Mouse (Mus musculus) hindbrain, embryonic 10.5 days (tissue): ENCODE data around the gene Glis3. TPM values are rescaled to one million over a fixed set of nuclear protein-coding genes. Genes with fewer than 3 reads are reported as not detected.
A peak's percentile ranks its signal among the peaks of the same experiment; 100 is the strongest.

Experiments
- DNase-seq: peaks from one replicate; pipeline ENCODE4 v3.0.0-alpha.2; 2017; ENCODE audit warnings: low spot score
- H3K27ac ChIP-seq: fragments of 300-500 bp; sonication (generic); 2 replicates; pipeline ENCODE4 v1.5.1; 2016; ENCODE audit warnings: mild to moderate bottlenecking, moderate library complexity
- H3K27me3 ChIP-seq: fragments of 300-500 bp; sonication (generic); 2 replicates; pipeline ENCODE4 v1.6.1; 2016; ENCODE audit warnings: mild to moderate bottlenecking; ENCODE audit not compliant: poor library complexity, insufficient read depth, severe bottlenecking
- H3K36me3 ChIP-seq: fragments of 300-500 bp; sonication (generic); 2 replicates; pipeline ENCODE4 v1.6.1; 2016; ENCODE audit warnings: mild to moderate bottlenecking, moderate library complexity
- H3K4me1 ChIP-seq: fragments of 300-500 bp; sonication (generic); replicated peaks from 2 replicates; pipeline ENCODE4 v1.6.1; 2016; ENCODE audit warnings: mild to moderate bottlenecking
- H3K4me3 ChIP-seq: fragments of 300-500 bp; sonication (generic); 2 replicates; pipeline ENCODE4 v1.5.1; 2016; ENCODE audit warnings: mild to moderate bottlenecking, moderate library complexity
- H3K9me3 ChIP-seq: fragments of 300-500 bp; sonication (generic); 2 replicates; pipeline ENCODE4 v1.6.1; 2016; ENCODE audit warnings: mild to moderate bottlenecking, moderate library complexity
- WGBS: fragments of 180-500 bp; shearing (Covaris S2); methylation state at CpG from one replicate; pipeline ENCODE4 v1.1.7; 2016; 5-methylcytosine and 5-hydroxymethylcytosine counted together
- polyA plus RNA-seq: library from polyadenylated mRNA; unstranded; fragments of >200 nt; fragmentation: Nextera tagmentation; extraction: Ambion mirVana; gene quantifications from 2 replicates; pipeline ENCODE4 v1.2.1, GENCODE M21; 2016

Glis3 gene
- polyA plus RNA-seq, 1 experiment from 2014 or later, result 2.2 TPM

DNA sequence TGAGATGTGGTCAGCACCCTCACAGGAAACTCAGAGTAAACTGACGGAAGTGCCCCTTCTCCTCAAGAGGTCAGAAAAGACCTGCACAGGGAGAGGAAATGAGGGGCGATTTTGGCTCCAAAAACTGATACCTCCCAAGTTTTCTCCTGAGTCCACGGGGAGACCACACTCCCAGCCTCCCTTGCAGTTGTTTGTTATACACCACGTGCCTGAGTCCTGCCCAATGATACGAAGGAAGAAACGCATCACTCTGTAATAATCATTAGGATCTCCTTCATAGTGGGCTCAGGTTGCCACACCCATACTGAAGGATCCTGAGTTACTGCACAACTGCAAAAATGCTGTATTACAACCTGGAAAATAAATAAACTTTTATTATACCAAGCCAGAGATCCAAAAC is 161.0 kb downstream of the Glis3 start:
- no peaks in the 10 kb centered on the region for H3K27me3 ChIP-seq
- WGBS, result 82% methylated on average over 6 of the region's 6 CpGs
- DNase-seq, result no peak
- no peak overlapping the region for H3K4me3 ChIP-seq
- H3K4me1 ChIP-seq, result peaks cover 47% of the 10 kb centered on the region
- no peak overlapping the region for H3K27ac ChIP-seq
- H3K36me3 ChIP-seq, result no peaks in the 10 kb centered on the region
- no peaks in the 10 kb centered on the region for H3K9me3 ChIP-seq

DNA sequence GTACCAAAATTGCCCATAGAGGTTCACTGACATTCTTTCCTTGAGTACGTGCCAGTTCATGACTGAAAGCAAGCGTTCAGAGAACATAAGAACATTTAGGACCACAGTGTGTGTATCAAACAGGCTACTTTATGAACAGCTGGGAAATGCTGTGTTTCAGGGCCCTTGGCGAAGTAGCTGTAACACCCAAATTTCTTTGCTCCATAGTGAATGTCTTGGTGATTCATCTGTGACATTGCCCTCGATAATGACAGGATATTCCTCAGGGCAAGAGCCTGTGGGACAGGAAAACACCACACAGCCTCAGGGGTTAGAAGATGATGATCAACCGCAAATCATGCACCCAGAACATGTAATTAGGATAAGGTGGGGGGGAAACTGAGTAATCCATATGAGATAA is 161.6 kb downstream of the Glis3 start:
- Histone ChIP-seq H3K36me3 (no peaks in the 10 kb centered on the region), H3K4me1 (peaks cover 47% of the 10 kb centered on the region), H3K4me3 (no peak overlapping the region), H3K27me3 (no peaks in the 10 kb centered on the region), H3K9me3 (no peaks in the 10 kb centered on the region), H3K27ac (no peak overlapping the region)
- WGBS, result 84% methylated on average over 5 of the region's 5 CpGs
- no peak for DNase-seq

DNA sequence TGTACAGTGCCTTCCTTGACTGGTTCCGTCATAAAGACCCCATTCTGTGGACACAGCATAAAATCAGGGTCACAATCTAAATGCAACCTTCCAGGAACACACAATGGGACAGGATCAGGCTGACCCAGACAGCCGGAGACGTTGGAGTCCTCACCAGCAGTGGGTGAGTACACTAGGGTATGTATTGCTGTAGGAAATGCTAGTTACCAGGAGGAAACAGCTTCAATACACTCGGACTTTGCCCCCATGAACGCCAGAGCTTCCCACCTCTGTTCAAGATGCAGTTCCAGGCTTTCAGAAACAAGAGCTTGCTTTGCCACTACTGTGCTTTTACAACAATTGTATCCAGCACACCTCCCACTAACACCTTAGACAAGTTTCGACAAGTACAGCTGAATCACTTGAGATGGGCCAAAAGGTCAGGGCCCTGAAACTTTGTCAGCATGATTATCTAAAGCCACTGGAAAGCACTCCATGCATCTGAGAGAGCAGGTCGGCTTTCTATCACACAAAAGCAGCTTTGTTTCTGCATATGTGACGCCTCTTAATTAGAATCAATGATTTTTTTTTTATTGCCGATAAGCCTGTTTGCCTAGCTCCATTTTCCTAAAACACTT is 162.3 kb downstream of the Glis3 start:
- Histone ChIP-seq H3K4me1 (peaks cover 47% of the 10 kb centered on the region), H3K9me3 (no peaks in the 10 kb centered on the region)

DNA sequence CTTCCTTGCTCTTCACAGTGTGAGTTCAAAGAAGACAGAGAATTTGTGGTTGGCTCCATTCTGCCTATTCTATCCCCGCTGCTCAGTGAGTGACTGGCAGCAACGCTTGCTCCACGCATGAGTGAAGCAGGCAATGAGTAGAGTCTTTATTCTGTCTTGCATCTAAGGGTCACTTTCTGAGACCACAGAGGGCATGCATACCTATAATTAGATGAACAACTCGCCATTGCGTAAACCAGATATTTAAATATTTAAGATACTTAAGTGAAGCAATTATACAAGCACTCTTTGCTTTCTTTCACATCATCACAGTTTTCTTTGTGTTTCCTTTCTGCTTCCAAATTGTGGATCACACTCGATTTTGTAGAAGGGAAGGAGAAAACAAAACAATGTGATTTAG is 163.4 kb downstream of the Glis3 start:
- Histone ChIP-seq H3K27me3 (no peaks in the 10 kb centered on the region), H3K4me1 (peaks cover 47% of the 10 kb centered on the region), H3K4me3 (no peak overlapping the region), H3K27ac (0 out of 2 replicates have a peak overlapping the region, but pooled peaks have one; percentile 16), H3K36me3 (no peaks in the 10 kb centered on the region), H3K9me3 (no peaks in the 10 kb centered on the region)
- DNase-seq, result no peak
- 46% methylated on average over 6 of the region's 6 CpGs for WGBS

More for the DNA sequence above, 162.3 kb downstream of the Glis3 start:
- WGBS, result 39% methylated on average over 9 of the region's 9 CpGs
- H3K4me3 ChIP-seq, result no peak overlapping the region
- no peak for DNase-seq
- H3K27me3 ChIP-seq, result no peaks in the 10 kb centered on the region
- H3K27ac ChIP-seq, result 0 out of 2 replicates have a peak overlapping the region, but pooled peaks have one; percentile 56
- H3K36me3 ChIP-seq, result no peaks in the 10 kb centered on the region

- 87% methylated on average over 11 of the region's 11 CpGs for WGBS
- no peaks in the 10 kb centered on the region for H3K36me3 ChIP-seq
- H3K27me3 ChIP-seq, result no peaks in the 10 kb centered on the region
- no peak for DNase-seq
- no peaks in the 10 kb centered on the region for H3K9me3 ChIP-seq
- no peak overlapping the region for H3K27ac ChIP-seq
- peaks cover 25% of the 10 kb centered on the region for H3K4me1 ChIP-seq
- no peak overlapping the region for H3K4me3 ChIP-seq
Measured at GRCm38 (mm10) chr19:28512475-28512874, 167.4 kb downstream of the Glis3 start.

DNA sequence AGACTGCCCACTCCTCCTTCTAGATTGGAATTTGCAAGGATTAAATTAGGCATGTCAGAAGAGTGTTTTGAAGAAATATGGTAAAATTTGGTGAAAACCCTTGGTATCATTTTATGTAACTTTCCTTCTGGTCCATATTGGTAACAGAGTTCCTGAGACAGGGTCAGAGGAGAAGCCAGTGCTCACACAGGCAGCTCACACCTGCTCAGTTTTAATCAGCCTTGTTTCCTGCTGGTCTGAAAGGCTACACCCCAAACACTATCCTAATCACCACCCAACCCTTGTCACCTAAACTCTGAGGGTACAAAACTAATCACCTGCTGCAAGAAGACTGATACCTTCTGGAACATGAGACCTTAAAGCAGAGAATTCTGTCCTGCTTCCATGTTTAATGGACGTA is 168.0 kb downstream of the Glis3 start:
- H3K27ac ChIP-seq, result no peak overlapping the region
- no peaks in the 10 kb centered on the region for H3K36me3 ChIP-seq
- DNase-seq, result no peak
- H3K4me3 ChIP-seq, result no peak overlapping the region
- WGBS, result 89% methylated on average over 1 of the region's 1 CpGs
- H3K9me3 ChIP-seq, result no peaks in the 10 kb centered on the region
- H3K4me1 ChIP-seq, result peaks cover 20% of the 10 kb centered on the region
- H3K27me3 ChIP-seq, result no peaks in the 10 kb centered on the region

- Histone ChIP-seq H3K27me3 (no peaks in the 10 kb centered on the region), H3K9me3 (no peaks in the 10 kb centered on the region), H3K27ac (no peak overlapping the region), H3K4me3 (no peak overlapping the region), H3K4me1 (0 out of 2 replicates have a peak, but pooled peaks cover 2% of the 10 kb centered on the region), H3K36me3 (no peaks in the 10 kb centered on the region)
- DNase-seq, result no peak
- WGBS, result 51% methylated on average over 6 of the region's 6 CpGs
Measured at GRCm38 (mm10) chr19:28505376-28505775, 174.5 kb downstream of the Glis3 start.

- Histone ChIP-seq H3K4me1 (0 out of 2 replicates have a peak, but pooled peaks cover 2% of the 10 kb centered on the region), H3K27me3 (no peaks in the 10 kb centered on the region), H3K27ac (0 out of 2 replicates have a peak overlapping the region, but pooled peaks have one; percentile 16), H3K9me3 (no peaks in the 10 kb centered on the region), H3K4me3 (no peak overlapping the region), H3K36me3 (no peaks in the 10 kb centered on the region)
- 77% methylated on average over 12 of the region's 12 CpGs for WGBS
- DNase-seq, result no peak
Measured at GRCm38 (mm10) chr19:28503011-28503410, 176.9 kb downstream of the Glis3 start.

DNA sequence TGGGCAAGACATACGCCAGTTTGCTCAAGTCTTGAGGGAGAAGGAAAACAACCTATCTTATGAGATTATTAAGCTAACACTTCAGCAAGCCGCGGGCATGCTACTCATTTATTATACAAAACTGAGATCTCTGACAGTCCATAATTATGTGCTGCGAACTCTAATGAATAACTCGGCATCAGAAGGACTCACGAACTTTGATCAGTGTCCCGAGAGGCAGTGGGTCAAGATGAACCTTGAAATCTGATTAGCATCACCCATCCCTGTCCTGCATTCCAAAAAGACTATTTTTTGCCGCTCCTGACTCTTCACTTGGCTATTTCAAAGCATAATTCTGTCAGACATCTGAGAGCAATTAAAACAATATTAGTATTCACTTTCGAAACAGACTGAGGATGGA is 178.9 kb downstream of the Glis3 start:
- Histone ChIP-seq H3K9me3 (no peaks in the 10 kb centered on the region), H3K36me3 (no peaks in the 10 kb centered on the region), H3K4me3 (no peak overlapping the region), H3K27ac (no peak overlapping the region), H3K27me3 (no peaks in the 10 kb centered on the region), H3K4me1 (0 out of 2 replicates have a peak, but pooled peaks cover 2% of the 10 kb centered on the region)
- 73% methylated on average over 9 of the region's 9 CpGs for WGBS
- DNase-seq, result no peak

GRCm38 (mm10) chr19:28500505-28500904 is 179.4 kb downstream of the Glis3 start:
- Histone ChIP-seq H3K36me3 (no peaks in the 10 kb centered on the region), H3K4me1 (0 out of 2 replicates have a peak, but pooled peaks cover 2% of the 10 kb centered on the region), H3K9me3 (no peaks in the 10 kb centered on the region), H3K27ac (no peak overlapping the region), H3K27me3 (no peaks in the 10 kb centered on the region), H3K4me3 (no peak overlapping the region)
- no peak for DNase-seq
- 95% methylated on average over 14 of the region's 14 CpGs for WGBS

DNA sequence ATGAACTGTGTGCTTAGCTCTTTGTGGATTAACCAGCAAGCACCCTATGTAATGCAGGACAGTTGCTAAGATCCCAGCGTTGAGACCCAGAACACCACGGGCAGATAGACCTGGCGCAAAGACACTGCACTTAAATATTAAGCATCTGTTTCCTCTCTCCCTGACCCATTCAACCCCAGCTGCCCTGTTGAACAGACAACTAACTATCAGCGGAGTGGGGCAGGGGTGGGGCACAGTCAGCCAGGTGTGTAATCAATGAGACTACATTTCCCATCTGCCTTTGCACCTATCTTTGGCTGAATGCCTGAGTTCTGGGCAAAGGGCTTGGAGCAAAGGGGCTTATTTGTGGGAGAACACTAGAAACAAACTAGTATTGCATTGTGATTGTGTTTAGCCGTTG is 180.1 kb downstream of the Glis3 start:
- DNase-seq, result no peak
- WGBS, result 95% methylated on average over 5 of the region's 5 CpGs
- H3K4me3 ChIP-seq, result no peak overlapping the region
- no peaks in the 10 kb centered on the region for H3K36me3 ChIP-seq
- H3K27ac ChIP-seq, result no peak overlapping the region
- H3K27me3 ChIP-seq, result no peaks in the 10 kb centered on the region
- no peaks in the 10 kb centered on the region for H3K9me3 ChIP-seq
- H3K4me1 ChIP-seq, result 0 out of 2 replicates have a peak, but pooled peaks cover 2% of the 10 kb centered on the region

DNA sequence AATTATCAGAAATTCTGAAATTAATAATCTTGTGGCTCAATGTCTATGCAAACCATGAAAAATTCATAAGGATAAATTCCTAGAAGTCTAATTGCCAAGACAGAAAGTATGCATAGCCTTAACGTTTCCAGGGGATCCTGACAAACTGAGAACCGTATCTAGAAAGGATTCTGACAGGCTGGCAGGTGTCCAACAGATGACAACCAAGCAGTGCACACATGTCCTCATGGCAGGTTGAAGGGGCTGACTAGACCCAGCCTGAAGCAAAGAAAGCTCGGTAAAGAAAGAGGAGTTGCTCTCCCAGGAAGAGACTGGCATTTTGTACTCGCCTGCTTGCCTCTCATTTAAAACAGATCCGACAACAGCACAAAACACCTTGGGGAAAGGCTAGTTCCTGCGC is 184.0 kb downstream of the Glis3 start:
- no peaks in the 10 kb centered on the region for H3K27me3 ChIP-seq
- WGBS, result 78% methylated on average over 6 of the region's 6 CpGs
- no peaks in the 10 kb centered on the region for H3K9me3 ChIP-seq
- DNase-seq, result no peak
- 0 out of 2 replicates have a peak, but pooled peaks cover 2% of the 10 kb centered on the region for H3K4me1 ChIP-seq
- H3K27ac ChIP-seq, result no peak overlapping the region
- H3K4me3 ChIP-seq, result no peak overlapping the region
- no peaks in the 10 kb centered on the region for H3K36me3 ChIP-seq

GRCm38 (mm10) chr19:28493605-28494260 is 186.1 kb downstream of the Glis3 start:
- Histone ChIP-seq H3K27ac (no peak overlapping the region), H3K36me3 (no peaks in the 10 kb centered on the region), H3K9me3 (no peaks in the 10 kb centered on the region), H3K4me3 (no peak overlapping the region), H3K27me3 (no peaks in the 10 kb centered on the region), H3K4me1 (0 out of 2 replicates have a peak, but pooled peaks cover 2% of the 10 kb centered on the region)
- 91% methylated on average over 8 of the region's 8 CpGs for WGBS
- DNase-seq, result no peak
